Mouse (Mus musculus): ENCODE results near the gene Sfxn2. TPM values are rescaled to one million over a fixed set of nuclear protein-coding genes. Genes with fewer than 3 reads are reported as not detected.
"Not testable (repeated sequence)": the region's sequence is repeated elsewhere in the genome, so short reads cannot be mapped to it uniquely, and the experiment has no call there.

Sfxn2 gene
- polyA plus RNA-seq, 1 experiment from 2014 or later = 11.0 TPM

DNA sequence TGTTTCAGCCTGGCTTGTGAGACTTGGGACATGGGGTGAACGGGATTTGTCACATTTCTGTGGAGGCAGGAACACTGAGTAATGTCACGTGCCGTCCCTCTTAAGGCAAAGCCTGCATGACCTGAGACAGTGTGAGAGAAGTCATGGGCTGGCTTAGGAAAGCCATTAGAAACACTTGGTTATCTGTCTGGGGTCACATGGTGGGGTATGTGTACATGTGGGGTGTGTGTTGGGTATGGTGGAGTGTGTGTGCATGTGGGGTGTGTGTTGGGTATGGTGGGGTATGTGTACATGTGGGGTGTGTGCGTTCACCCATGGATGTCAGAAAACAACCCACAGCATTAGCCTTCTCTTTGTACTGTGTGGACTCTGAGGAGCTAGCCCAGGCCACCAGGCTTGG, 22.8 kb upstream of the Sfxn2 start:
- H3K36me3 ChIP-seq = peaks cover 37% of the 10 kb centered on the region
- peaks cover 18% of the 10 kb centered on the region for H3K4me1 ChIP-seq
- H3K27me3 ChIP-seq (replicated peaks) = no peaks in the 10 kb centered on the region
- ATAC-seq (ENCODE audit: low FRiP score) = no peak
- H3K9ac ChIP-seq (replicated peaks) = no peak overlapping the region
- no peak overlapping the region for H3K27ac ChIP-seq (replicated peaks)
- H3K9me3 ChIP-seq (replicated peaks) = no peaks in the 10 kb centered on the region
- no peak overlapping the region for H3K4me3 ChIP-seq (replicated peaks)
- H3K4me2 ChIP-seq = no peak overlapping the region
- 92% methylated on average over 4 of the region's 4 CpGs for WGBS

GRCm38 (mm10) chr19:46552496-46552895, 20.7 kb upstream of the Sfxn2 start:
- ATAC-seq (ENCODE audit: low FRiP score) = no peak
- Histone ChIP-seq H3K36me3 (peaks cover 52% of the 10 kb centered on the region), H3K9me3 (replicated peaks) (no peaks in the 10 kb centered on the region), H3K9ac (replicated peaks) (no peak overlapping the region), H3K27me3 (replicated peaks) (no peaks in the 10 kb centered on the region), H3K4me2 (no peak overlapping the region), H3K4me1 (peaks cover 18% of the 10 kb centered on the region), H3K27ac (replicated peaks) (no peak overlapping the region), H3K4me3 (replicated peaks) (no peak overlapping the region)
- 87% methylated on average over 3 of the region's 4 CpGs for WGBS

- 31% methylated on average over 11 of the region's 11 CpGs for WGBS
- H3K36me3 ChIP-seq = peaks cover 52% of the 10 kb centered on the region
Observed at GRCm38 (mm10) chr19:46553541-46553955, 19.6 kb upstream of the Sfxn2 start.

GRCm38 (mm10) chr19:46558009-46558408, 15.2 kb upstream of the Sfxn2 start:
- Histone ChIP-seq H3K27me3 (replicated peaks) (no peaks in the 10 kb centered on the region), H3K9me3 (replicated peaks) (no peaks in the 10 kb centered on the region), H3K4me1 (peaks cover 19% of the 10 kb centered on the region), H3K9ac (replicated peaks) (no peak overlapping the region), H3K4me2 (no peak overlapping the region), H3K36me3 (peaks cover 26% of the 10 kb centered on the region), H3K27ac (replicated peaks) (no peak overlapping the region), H3K4me3 (replicated peaks) (no peak overlapping the region)
- ATAC-seq (ENCODE audit: low FRiP score) = no peak
- 81% methylated on average over 8 of the region's 8 CpGs for WGBS

More at GRCm38 (mm10) chr19:46553541-46553955, 19.6 kb upstream of the Sfxn2 start:
- H3K27me3 ChIP-seq (replicated peaks) = no peaks in the 10 kb centered on the region
- H3K9me3 ChIP-seq (replicated peaks) = no peaks in the 10 kb centered on the region
- peaks cover 13% of the 10 kb centered on the region for H3K4me1 ChIP-seq
- peak overlapping the region; percentile 54 for H3K27ac ChIP-seq (replicated peaks)
- ATAC-seq (ENCODE audit: low FRiP score) = 0 out of 2 replicates have a peak, but pooled peaks have one; percentile 74
- H3K4me2 ChIP-seq = peak overlapping the region; percentile 4; the same call in 1 of the 2 replicates
- no peak overlapping the region for H3K9ac ChIP-seq (replicated peaks)
- H3K4me3 ChIP-seq (replicated peaks) = no peak overlapping the region

- no peak for ATAC-seq (ENCODE audit: low FRiP score)
- Histone ChIP-seq H3K27me3 (replicated peaks) (no peaks in the 10 kb centered on the region), H3K4me3 (replicated peaks) (no peak overlapping the region), H3K4me2 (no peak overlapping the region), H3K9ac (replicated peaks) (no peak overlapping the region), H3K36me3 (peaks cover 26% of the 10 kb centered on the region), H3K4me1 (peaks cover 12% of the 10 kb centered on the region; the same call in 1 of the 2 replicates), H3K9me3 (replicated peaks) (no peaks in the 10 kb centered on the region), H3K27ac (replicated peaks) (no peak overlapping the region)
- WGBS = 71% methylated on average over 12 of the region's 12 CpGs
Observed at GRCm38 (mm10) chr19:46558631-46559030, 14.5 kb upstream of the Sfxn2 start.

GRCm38 (mm10) chr19:46562132-46562531, 11.0 kb upstream of the Sfxn2 start:
- Histone ChIP-seq H3K4me1 (0 out of 2 replicates have a peak, but pooled peaks cover 7% of the 10 kb centered on the region), H3K36me3 (peaks cover 9% of the 10 kb centered on the region), H3K9me3 (replicated peaks) (no peaks in the 10 kb centered on the region), H3K4me2 (no peak overlapping the region), H3K9ac (replicated peaks) (no peak overlapping the region), H3K27me3 (replicated peaks) (no peaks in the 10 kb centered on the region), H3K27ac (replicated peaks) (peak overlapping the region; percentile 33; the same call in 1 of the 2 replicates), H3K4me3 (replicated peaks) (no peak overlapping the region)
- 22% methylated on average over 1 of the region's 1 CpGs for WGBS
- no peak for ATAC-seq (ENCODE audit: low FRiP score)

DNA sequence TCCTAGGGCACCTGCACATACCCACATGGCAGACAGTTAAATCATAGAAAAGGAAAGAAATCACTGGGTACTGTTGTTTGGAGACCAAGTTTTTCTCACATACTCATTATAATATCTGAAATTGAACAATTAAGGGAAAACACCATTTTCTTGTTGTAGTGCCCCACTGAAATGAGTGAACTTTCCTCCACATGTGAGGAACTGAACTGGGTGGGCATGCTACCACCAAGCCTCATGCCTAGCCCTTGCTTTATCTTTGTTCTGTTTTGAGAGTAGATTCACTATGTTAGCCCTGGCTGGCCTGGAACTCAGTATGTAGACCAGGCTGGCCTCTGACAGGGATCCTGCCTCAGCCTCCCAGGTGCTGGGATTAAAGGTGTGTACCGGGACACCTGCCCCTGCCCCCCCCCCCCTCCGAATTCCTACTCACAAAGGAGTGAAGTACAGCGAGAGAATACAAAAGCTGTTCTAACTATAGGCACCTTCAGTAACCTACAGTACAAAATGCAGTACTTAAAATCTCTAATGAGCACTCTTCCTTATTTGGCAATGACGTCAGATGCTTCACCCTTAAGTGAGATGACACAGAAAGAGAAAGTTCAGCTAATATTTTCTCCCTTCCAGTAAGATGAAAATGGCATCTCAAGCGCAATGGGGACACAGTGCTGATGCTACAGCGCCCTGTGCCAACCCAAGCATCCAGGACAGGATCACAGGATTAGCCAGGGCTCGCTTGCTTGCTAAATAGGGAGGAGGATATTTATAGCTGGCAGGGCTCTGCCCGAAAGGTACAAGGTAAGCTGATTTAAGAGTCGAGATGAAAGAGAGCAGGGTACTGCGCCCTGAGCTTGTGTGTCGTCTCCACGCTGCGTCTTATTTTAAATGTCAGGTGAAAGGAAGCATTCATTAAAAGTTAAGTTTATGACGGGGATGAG, 10.3 kb upstream of the Sfxn2 start:
- ATAC-seq (ENCODE audit: low FRiP score) = no peak
- Histone ChIP-seq H3K27me3 (replicated peaks) (no peaks in the 10 kb centered on the region), H3K4me3 (replicated peaks) (no peak overlapping the region), H3K4me2 (no peak overlapping the region), H3K36me3 (peaks cover 2% of the 10 kb centered on the region; the same call in 1 of the 2 replicates), H3K4me1 (0 out of 2 replicates have a peak, but pooled peaks cover 7% of the 10 kb centered on the region), H3K9me3 (replicated peaks) (no peaks in the 10 kb centered on the region), H3K27ac (replicated peaks) (peak overlapping the region; percentile 33), H3K9ac (replicated peaks) (no peak overlapping the region)
- WGBS = 90% methylated on average over 14 of the region's 14 CpGs

DNA sequence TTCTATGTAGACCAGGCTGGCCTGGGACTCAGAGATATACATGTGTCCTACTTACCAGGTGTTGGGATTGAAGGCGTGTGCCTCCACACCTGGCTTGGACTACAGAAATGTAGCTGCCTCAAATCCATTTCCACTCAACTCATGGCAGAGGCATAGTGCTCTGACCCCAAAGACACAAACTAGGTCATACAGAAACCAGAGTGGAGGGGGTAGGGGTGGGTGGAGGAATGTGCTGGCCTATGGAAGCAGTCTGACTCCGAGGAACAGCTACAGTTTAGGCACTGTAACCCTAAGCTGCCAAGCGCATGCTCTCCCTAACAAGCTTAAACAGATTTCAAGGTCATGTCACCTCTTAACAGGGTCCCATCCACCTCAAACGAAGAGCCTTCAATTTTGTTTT, 9.6 kb upstream of the Sfxn2 start:
- Histone ChIP-seq H3K4me2 (no peak overlapping the region), H3K27me3 (replicated peaks) (no peaks in the 10 kb centered on the region), H3K27ac (replicated peaks) (no peak overlapping the region), H3K9ac (replicated peaks) (no peak overlapping the region), H3K36me3 (no peaks in the 10 kb centered on the region), H3K4me3 (replicated peaks) (no peak overlapping the region), H3K4me1 (0 out of 2 replicates have a peak, but pooled peaks cover 7% of the 10 kb centered on the region), H3K9me3 (replicated peaks) (no peaks in the 10 kb centered on the region)
- 89% methylated on average over 4 of the region's 4 CpGs for WGBS
- ATAC-seq (ENCODE audit: low FRiP score) = no peak

GRCm38 (mm10) chr19:46564043-46564462, 9.1 kb upstream of the Sfxn2 start:
- H3K4me3 ChIP-seq (replicated peaks) = no peak overlapping the region
- no peak overlapping the region for H3K4me2 ChIP-seq
- WGBS = 81% methylated on average over 14 of the region's 14 CpGs
- H3K9me3 ChIP-seq (replicated peaks) = no peaks in the 10 kb centered on the region
- H3K27me3 ChIP-seq (replicated peaks) = no peaks in the 10 kb centered on the region
- H3K9ac ChIP-seq (replicated peaks) = no peak overlapping the region
- no peak overlapping the region for H3K27ac ChIP-seq (replicated peaks)
- H3K4me1 ChIP-seq = 0 out of 2 replicates have a peak, but pooled peaks cover 4% of the 10 kb centered on the region
- H3K36me3 ChIP-seq = no peaks in the 10 kb centered on the region
- no peak for ATAC-seq (ENCODE audit: low FRiP score)

- not testable (repeated sequence) for H3K27me3 ChIP-seq (replicated peaks); H3K36me3 ChIP-seq; ATAC-seq (ENCODE audit: low FRiP score); H3K9me3 ChIP-seq (replicated peaks)
- peak overlapping the region; percentile 69 for H3K4me2 ChIP-seq
- peak overlapping the region; percentile 86 for H3K4me3 ChIP-seq (replicated peaks)
- 81% methylated on average over 3 of the region's 3 CpGs for WGBS
- peak overlapping the region; percentile 86; the same call in 1 of the 2 replicates for H3K27ac ChIP-seq (replicated peaks)
- H3K9ac ChIP-seq (replicated peaks) = peak overlapping the region; percentile 69; the same call in 1 of the 2 replicates
- H3K4me1 ChIP-seq = peaks cover 34% of the 10 kb centered on the region
Observed at GRCm38 (mm10) chr19:46571211-46571877, 1.8 kb upstream of the Sfxn2 start.

DNA sequence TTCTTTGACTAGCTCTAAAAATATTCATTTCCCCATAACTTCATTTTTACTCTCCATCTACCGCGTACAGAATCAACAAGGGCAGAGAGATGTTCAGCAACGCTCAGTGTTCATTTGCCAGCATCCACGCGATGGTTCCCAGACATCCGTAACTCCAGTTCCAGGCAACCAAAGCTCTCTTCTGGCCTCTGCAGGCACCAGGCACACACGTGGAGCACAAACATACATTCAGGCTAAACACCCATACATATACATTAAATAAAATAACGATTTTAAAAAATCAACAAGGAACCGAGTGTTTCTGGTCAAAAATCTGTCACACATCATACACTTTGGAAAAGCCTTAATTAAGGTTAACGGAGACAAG, 1.3 kb upstream of the Sfxn2 start:
- peak overlapping the region; percentile 86 for H3K4me3 ChIP-seq (replicated peaks)
- peaks cover 34% of the 10 kb centered on the region for H3K4me1 ChIP-seq
- 11% methylated on average over 10 of the region's 10 CpGs for WGBS
- no peaks in the 10 kb centered on the region for H3K9me3 ChIP-seq (replicated peaks)
- no peak for ATAC-seq (ENCODE audit: low FRiP score)
- H3K9ac ChIP-seq (replicated peaks) = peak overlapping the region; percentile 69
- H3K4me2 ChIP-seq = peak overlapping the region; percentile 69
- peak overlapping the region; percentile 86; the same call in 1 of the 2 replicates for H3K27ac ChIP-seq (replicated peaks)
- H3K27me3 ChIP-seq (replicated peaks) = no peaks in the 10 kb centered on the region
- no peaks in the 10 kb centered on the region for H3K36me3 ChIP-seq
